Mouse (Mus musculus): ENCODE data around the gene Gmds. TPM values are rescaled to one million over a fixed set of nuclear protein-coding genes. Genes with fewer than 3 reads are reported as not detected.

Gene Gmds
- polyA plus RNA-seq, 1 experiment from 2014 or later = 35.1 TPM

DNA sequence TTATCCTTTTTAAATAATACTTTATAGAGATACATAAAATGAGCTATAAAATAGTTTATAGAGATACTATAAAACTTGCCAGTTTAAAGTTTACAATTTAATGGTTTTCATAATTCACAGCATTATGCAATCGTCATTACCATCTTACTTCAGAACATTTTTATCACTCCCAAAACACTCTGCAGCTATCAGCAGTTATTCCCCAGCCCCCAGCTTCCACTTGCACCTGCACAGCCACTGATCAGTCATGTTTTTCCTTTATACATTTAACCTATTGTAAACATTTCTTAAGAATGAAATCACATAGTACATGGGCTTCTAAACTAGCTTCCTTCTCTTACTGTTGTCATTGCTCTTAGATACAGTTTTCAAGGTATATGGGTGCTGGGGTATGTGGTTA, 208.6 kb downstream of the Gmds start:
- no peaks in the 10 kb centered on the region for H3K4me1 ChIP-seq
- H3K9me3 ChIP-seq = no peaks in the 10 kb centered on the region
- no peak overlapping the region for H3K4me3 ChIP-seq
- WGBS = 91% methylated on average over 1 of the region's 1 CpGs
- H3K27ac ChIP-seq (replicated peaks) = no peak overlapping the region
- no peaks in the 10 kb centered on the region for H3K27me3 ChIP-seq
- no peaks in the 10 kb centered on the region for H3K36me3 ChIP-seq
- ATAC-seq (ENCODE audit: low FRiP score, low read depth) = no peak
- no peak overlapping the region for H3K9ac ChIP-seq (replicated peaks)
- no peak overlapping the region for H3K4me2 ChIP-seq (replicated peaks)

DNA sequence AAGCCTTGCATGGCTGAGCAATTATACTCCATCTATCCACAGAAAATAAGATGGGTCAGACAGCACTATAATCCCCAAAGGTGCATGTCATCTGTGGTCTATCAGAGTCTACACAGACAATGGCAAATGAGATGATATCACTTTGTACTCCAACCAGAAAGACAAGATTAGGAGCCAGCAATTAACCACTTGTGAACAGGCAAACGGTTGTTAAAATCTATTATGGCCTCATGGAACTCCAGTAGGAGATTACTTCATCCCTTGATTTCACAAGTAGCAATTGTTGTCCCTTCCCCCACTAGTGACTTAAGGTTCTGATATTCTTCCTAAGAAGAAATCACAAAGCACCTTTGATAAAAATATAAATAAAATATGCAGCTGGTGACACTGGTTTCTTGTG, 220.2 kb downstream of the Gmds start:
- no peak for ATAC-seq (ENCODE audit: low FRiP score, low read depth)
- 81% methylated on average over 1 of the region's 1 CpGs for WGBS
- H3K27me3 ChIP-seq = no peaks in the 10 kb centered on the region
- H3K4me2 ChIP-seq (replicated peaks) = no peak overlapping the region
- no peaks in the 10 kb centered on the region for H3K36me3 ChIP-seq
- no peak overlapping the region for H3K9ac ChIP-seq (replicated peaks)
- H3K9me3 ChIP-seq = no peaks in the 10 kb centered on the region
- H3K27ac ChIP-seq (replicated peaks) = no peak overlapping the region
- no peak overlapping the region for H3K4me3 ChIP-seq
- no peaks in the 10 kb centered on the region for H3K4me1 ChIP-seq

DNA sequence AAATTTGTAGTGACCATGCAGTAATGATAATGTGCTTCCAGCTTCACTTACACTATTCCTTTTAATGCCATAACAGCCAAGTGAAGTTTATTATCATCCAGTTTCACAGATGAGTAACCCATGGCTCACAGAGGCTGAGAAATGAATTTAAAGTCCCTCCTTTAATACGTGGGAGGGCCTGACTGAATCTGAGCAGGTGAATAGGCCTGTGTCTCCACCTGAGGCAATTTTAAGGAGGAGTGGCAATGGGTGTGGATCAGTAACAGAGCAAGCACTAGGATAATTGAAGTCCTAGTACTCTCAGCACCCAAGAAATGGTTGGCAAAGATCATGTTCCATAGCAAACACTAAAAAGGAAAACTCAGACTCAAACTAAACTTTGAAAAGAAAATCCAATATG, 223.1 kb downstream of the Gmds start:
- Histone ChIP-seq H3K27me3 (no peaks in the 10 kb centered on the region), H3K4me2 (replicated peaks) (no peak overlapping the region), H3K4me1 (no peaks in the 10 kb centered on the region), H3K27ac (replicated peaks) (no peak overlapping the region), H3K4me3 (no peak overlapping the region), H3K36me3 (no peaks in the 10 kb centered on the region), H3K9me3 (no peaks in the 10 kb centered on the region), H3K9ac (replicated peaks) (no peak overlapping the region)
- 74% methylated on average over 1 of the region's 1 CpGs for WGBS
- ATAC-seq (ENCODE audit: low FRiP score, low read depth) = no peak

DNA sequence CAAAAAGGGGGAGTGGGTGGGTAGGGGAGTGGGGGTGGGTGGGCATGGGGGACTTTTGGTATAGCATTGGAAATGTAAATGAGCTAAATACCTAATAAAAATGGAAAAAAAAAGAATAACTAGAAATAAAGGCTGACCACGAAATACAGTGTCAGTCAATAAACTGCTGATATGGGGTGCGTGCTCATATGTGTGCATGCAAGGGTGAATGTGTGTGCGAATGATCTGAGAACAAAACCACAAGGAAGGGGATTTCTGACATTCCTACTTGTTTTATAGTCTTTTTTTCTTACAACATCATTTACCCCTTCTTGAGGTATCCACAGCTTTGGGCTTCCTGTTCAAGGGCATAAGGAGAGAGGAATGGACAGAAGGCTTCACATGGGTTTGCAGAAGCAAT, 224.7 kb downstream of the Gmds start:
- Histone ChIP-seq H3K9me3 (no peaks in the 10 kb centered on the region), H3K9ac (replicated peaks) (no peak overlapping the region), H3K36me3 (no peaks in the 10 kb centered on the region), H3K27me3 (no peaks in the 10 kb centered on the region), H3K4me2 (replicated peaks) (no peak overlapping the region), H3K4me3 (no peak overlapping the region), H3K27ac (replicated peaks) (no peak overlapping the region), H3K4me1 (no peaks in the 10 kb centered on the region)
- ATAC-seq (ENCODE audit: low FRiP score, low read depth) = no peak
- WGBS = 92% methylated on average over 3 of the region's 3 CpGs

DNA sequence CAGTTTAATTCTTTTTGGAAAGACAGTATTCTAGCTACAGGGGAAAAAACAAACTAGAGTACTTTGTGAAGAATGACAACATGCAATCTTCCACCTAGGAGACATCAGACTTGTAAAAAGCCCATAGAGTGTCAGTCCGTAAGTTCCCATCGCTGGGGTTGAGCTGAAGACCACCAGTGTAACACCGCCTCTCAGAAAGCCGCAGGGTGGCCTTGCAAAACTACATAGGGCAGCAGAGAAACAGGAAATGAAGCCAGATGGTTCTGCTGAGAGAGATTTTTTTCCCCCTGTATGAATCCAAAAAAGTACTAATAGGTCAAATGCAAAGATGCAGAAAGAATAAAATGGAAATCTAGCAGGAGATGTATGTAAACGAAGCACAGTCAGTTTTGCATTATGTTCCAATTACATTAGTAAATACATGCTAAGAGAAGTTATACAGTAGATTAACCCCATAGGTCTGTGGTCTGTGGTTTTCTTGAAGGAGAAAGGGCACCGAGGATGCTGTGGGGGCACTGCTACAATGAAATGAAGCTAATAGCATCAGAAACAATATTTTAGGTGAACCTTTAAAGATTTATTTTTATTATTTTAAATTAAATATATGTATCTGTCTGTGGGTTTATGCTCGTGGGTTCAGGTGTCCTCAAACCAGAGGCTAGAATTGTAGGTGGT, 250.1 kb downstream of the Gmds start:
- no peaks in the 10 kb centered on the region for H3K4me1 ChIP-seq
- no peaks in the 10 kb centered on the region for H3K27me3 ChIP-seq
- no peak overlapping the region for H3K4me2 ChIP-seq (replicated peaks)
- H3K27ac ChIP-seq (replicated peaks) = no peak overlapping the region
- no peaks in the 10 kb centered on the region for H3K36me3 ChIP-seq
- no peak overlapping the region for H3K4me3 ChIP-seq
- H3K9me3 ChIP-seq = no peaks in the 10 kb centered on the region
- WGBS = 79% methylated on average over 7 of the region's 7 CpGs
- H3K9ac ChIP-seq (replicated peaks) = no peak overlapping the region
- no peak for ATAC-seq (ENCODE audit: low FRiP score, low read depth)

DNA sequence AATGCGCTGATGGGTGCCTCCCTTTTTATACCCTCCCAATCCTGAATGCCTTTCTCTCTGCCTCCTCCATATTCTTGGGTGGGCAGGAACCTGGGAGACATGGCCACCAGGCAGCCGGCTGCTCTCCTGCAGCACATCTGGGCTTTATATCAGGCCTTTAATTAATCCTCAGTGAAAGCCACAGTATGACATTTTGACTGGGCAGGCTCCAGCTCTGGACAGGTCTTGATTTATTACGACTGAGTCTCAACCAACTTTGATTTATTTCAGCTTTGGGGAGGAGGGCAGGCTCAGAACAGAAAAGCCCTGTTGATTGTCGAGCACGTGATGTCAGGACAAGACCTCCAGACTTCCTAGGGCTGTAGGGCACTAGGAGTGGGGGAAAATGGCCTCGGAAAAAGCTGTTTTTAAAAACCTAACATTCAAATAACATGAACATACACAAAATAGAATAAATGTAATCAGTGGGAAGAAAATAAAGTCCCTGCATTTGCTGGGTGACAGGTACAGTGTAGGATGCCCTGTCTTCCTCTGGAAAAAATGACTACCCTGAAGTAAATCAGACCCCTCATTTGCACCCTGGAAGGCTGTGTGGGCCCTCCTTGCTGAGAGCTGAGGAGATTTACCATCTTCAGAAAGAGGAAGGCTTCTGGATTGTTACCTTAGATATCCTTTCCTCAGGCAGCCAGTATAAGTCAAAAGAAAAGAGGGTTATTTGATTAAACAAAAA, 257.9 kb downstream of the Gmds start:
- Histone ChIP-seq H3K4me3 (no peak overlapping the region), H3K27ac (replicated peaks) (no peak overlapping the region), H3K4me2 (replicated peaks) (no peak overlapping the region), H3K36me3 (no peaks in the 10 kb centered on the region), H3K9ac (replicated peaks) (no peak overlapping the region), H3K4me1 (no peaks in the 10 kb centered on the region), H3K27me3 (no peaks in the 10 kb centered on the region), H3K9me3 (no peaks in the 10 kb centered on the region)
- WGBS = 68% methylated on average over 6 of the region's 6 CpGs
- ATAC-seq (ENCODE audit: low FRiP score, low read depth) = no peak

DNA sequence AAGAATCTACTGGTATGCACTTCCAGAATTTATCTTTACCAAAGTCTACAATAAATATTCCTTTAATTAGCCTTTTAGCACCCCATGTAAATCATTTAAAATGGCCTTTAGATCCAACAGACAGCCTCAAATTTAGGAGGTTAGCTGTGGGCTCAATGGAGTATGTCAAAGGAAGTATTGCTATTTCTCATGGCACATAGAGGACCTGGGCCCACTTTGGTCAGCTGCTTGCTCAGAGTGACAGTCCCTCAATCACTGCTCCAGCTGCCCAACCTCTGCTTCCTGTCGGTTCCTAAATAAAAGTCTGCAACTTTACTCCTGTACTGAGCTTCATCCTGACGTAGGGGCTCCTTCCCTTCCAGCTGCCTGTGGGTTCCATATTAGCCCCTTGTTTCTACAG, 264.9 kb downstream of the Gmds start:
- Histone ChIP-seq H3K27ac (replicated peaks) (no peak overlapping the region), H3K4me1 (no peaks in the 10 kb centered on the region), H3K4me3 (no peak overlapping the region), H3K27me3 (no peaks in the 10 kb centered on the region), H3K36me3 (no peaks in the 10 kb centered on the region), H3K9me3 (no peaks in the 10 kb centered on the region), H3K4me2 (replicated peaks) (no peak overlapping the region), H3K9ac (replicated peaks) (no peak overlapping the region)
- ATAC-seq (ENCODE audit: low FRiP score, low read depth) = no peak
- WGBS = 80% methylated on average over 2 of the region's 2 CpGs

DNA sequence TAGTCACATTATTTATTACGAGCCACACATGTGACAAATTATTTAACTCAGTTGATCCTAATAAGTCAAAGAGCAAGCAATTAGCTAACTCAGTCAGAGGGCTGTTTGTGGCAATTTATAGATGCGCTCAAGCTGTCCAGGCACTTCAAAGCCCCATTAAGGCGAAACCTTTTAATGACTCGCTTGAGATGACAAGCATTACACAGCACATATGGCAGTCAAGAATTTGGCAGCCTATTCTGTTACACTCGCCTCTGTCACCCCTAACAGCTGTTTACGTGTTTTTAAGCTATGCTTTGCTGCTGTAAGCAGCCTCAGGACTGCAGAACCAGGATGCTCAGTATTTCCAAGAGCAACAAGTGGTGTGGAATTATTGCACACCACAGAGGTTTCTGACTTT, 283.2 kb downstream of the Gmds start:
- 70% methylated on average over 6 of the region's 6 CpGs for WGBS
- Histone ChIP-seq H3K9me3 (no peaks in the 10 kb centered on the region), H3K4me1 (no peaks in the 10 kb centered on the region), H3K27ac (replicated peaks) (no peak overlapping the region), H3K4me3 (no peak overlapping the region), H3K4me2 (replicated peaks) (no peak overlapping the region), H3K9ac (replicated peaks) (no peak overlapping the region), H3K27me3 (no peaks in the 10 kb centered on the region), H3K36me3 (no peaks in the 10 kb centered on the region)
- ATAC-seq (ENCODE audit: low FRiP score, low read depth) = no peak

DNA sequence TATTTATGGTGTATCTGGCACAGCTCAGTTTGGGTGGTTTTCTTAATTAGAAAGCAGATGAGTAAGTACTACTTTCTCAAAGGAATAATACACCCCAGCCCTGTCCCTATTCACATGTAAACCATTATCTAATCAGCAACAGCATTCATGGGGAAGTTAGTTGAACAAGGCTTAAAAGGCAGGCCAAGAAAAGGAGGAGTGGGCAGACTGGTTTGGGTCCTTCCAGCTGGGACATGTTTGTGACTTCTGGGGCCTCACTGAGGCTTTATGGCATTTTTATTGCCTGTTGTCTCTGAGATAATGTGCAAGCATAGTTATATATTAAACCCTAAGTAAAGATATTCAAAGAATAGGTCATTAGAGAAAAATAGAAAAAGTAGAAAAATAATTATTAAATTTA, 285.0 kb downstream of the Gmds start:
- Histone ChIP-seq H3K9me3 (no peaks in the 10 kb centered on the region), H3K4me2 (replicated peaks) (no peak overlapping the region), H3K27ac (replicated peaks) (no peak overlapping the region), H3K9ac (replicated peaks) (no peak overlapping the region), H3K27me3 (no peaks in the 10 kb centered on the region), H3K4me1 (no peaks in the 10 kb centered on the region), H3K36me3 (no peaks in the 10 kb centered on the region), H3K4me3 (no peak overlapping the region)
- ATAC-seq (ENCODE audit: low FRiP score, low read depth) = no peak

DNA sequence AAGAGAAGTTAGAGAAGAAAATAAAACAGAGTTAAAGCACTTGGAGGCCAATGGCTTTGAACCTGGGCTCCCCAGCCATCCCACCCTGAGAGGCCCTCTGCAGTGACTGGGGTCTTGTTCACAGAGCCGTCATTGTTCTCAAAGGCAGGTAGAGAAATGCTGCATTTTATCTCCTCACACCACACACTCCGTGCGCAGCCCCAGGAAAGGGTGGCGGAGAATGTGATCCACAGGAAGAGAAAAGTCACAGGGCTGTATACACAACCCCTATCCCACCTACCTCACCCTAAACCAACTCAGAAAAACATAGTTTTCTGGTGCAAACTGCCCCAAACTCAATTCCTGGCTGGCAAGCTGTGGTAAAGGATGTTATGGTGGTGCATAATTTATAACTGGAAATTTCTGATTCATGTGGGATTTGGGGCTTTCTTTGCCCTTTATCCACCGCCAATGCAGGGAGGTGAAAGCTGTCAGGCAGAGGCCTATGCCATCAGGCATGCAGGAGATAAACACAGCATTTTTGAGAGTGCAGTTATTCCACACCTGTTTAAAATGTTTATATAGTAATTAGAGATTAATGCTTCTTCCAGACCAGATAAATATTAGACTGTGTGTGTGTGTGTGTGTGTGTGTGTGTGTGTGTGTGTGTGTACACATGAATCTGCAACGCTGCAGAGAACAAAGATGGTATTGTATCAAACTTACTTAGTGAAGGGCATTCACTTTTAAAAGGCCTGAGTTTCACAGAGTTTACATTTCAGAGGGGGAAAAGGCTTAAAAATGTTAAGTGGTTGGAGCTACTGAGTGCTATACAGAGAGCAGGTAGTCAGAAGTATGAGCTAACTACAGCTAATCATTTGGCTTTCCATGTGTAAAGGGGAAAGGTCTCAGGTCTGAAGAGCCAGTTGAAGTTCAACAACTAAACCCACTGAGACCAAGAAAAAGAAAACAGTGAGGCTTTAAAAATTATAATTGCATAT, 290.3 kb downstream of the Gmds start:
- H3K36me3 ChIP-seq = no peaks in the 10 kb centered on the region
- no peak overlapping the region for H3K27ac ChIP-seq (replicated peaks)
- no peak; the same call in 1 of the 2 replicates for ATAC-seq (ENCODE audit: low FRiP score, low read depth)
- no peak overlapping the region for H3K9ac ChIP-seq (replicated peaks)
- WGBS = 70% methylated on average over 6 of the region's 6 CpGs
- no peaks in the 10 kb centered on the region for H3K9me3 ChIP-seq
- H3K4me3 ChIP-seq = no peak overlapping the region
- H3K4me1 ChIP-seq = no peaks in the 10 kb centered on the region
- H3K27me3 ChIP-seq = no peaks in the 10 kb centered on the region
- no peak overlapping the region for H3K4me2 ChIP-seq (replicated peaks)

DNA sequence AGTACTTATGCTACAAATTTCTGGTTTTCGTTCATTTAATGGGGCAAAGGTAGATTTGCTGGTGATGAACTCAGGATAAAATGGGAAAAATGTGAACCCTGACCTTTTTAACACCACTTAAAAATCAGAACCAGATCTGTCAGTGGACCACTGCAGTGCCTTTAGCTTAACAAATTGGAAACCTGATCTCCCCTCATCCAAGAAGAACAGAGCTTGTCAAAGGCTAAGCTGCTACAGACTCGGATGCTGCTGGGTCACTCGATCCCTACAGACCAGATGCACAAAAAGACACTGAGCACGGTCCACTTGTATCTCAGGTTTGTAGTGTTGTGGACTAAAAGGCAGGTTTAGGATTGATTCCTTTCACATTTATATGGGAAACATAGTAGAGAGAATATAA, 291.6 kb downstream of the Gmds start:
- H3K4me2 ChIP-seq (replicated peaks) = no peak overlapping the region
- no peak for ATAC-seq (ENCODE audit: low FRiP score, low read depth)
- WGBS = 31% methylated on average over 4 of the region's 4 CpGs
- H3K4me3 ChIP-seq = no peak overlapping the region
- no peaks in the 10 kb centered on the region for H3K27me3 ChIP-seq
- H3K36me3 ChIP-seq = no peaks in the 10 kb centered on the region
- H3K4me1 ChIP-seq = no peaks in the 10 kb centered on the region
- no peak overlapping the region for H3K9ac ChIP-seq (replicated peaks)
- no peaks in the 10 kb centered on the region for H3K9me3 ChIP-seq
- no peak overlapping the region for H3K27ac ChIP-seq (replicated peaks)

DNA sequence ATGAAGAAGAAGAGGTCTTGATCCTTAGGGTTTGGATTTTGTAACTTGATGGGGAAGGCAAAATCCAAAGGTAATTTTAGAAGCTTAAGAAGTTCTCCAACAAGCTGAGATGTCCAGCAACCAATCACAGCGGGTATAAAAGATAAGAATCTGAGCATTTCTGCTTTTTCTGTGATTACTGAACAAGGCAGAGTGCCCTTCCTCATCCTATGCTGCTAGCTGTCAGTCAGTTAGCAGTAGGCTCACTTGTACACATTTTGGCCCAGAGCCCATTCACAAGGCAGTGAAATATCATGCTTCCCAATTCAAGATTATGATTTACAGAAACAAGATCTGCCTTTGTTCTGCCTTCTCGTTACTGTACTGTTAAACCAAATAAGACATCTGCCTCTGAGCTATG, 295.8 kb downstream of the Gmds start:
- Histone ChIP-seq H3K9ac (replicated peaks) (no peak overlapping the region), H3K27me3 (no peaks in the 10 kb centered on the region), H3K27ac (replicated peaks) (no peak overlapping the region), H3K36me3 (no peaks in the 10 kb centered on the region), H3K4me1 (no peaks in the 10 kb centered on the region), H3K4me3 (no peak overlapping the region), H3K9me3 (no peaks in the 10 kb centered on the region), H3K4me2 (replicated peaks) (no peak overlapping the region)
- no peak for ATAC-seq (ENCODE audit: low FRiP score, low read depth)
- 85% methylated on average over 2 of the region's 2 CpGs for WGBS
